Mouse (Mus musculus): ENCODE data around the gene Olfr1245.
"Not testable (repeated sequence)": the region's sequence is repeated elsewhere in the genome, so short reads cannot be mapped to it uniquely, and the experiment has no call there.

Olfr1245 gene

DNA sequence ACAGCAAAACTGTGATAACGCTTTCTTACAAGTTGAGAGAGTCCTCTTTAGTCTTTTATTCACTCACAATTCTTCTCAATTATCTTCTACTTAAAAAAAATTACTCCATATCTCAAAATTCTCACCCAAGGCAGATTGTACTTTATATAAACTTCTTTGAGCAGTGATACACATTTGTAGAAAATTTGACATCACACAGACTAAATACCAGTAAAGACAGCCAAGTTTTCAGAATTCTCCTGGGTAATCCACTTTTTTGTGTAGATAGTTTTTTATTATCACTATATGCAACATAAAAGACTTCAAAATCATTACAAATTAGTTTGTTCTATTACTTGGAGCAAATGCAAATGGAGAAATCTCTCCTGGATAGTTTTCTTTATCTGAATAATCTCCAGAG, at the start of gene Olfr1245:
Gene Olfr1245, minus strand, starts transcription at position 101 of the 400 bp plus-strand sequence.
- no peak for DNase-seq (ENCODE audit: low spot score in 2 of 2)

DNA sequence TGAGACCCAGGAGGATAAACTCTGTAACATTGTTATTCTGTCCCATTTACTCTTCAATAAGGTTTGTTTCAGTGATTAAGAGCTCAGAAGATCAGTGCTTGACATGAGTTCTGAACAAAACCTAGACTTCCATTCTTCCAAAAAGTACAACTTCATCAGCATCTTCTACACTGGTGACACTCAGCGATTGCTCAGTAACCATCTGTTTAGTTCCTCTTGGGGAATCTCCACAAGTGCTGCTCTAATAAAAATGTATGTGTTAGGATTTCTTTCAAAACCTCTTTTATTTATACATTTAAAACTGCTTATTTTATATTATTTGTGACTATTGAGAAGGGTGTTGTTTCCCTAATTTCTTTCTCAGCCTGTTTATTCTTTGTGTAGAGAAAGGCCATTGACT, 39.9 kb upstream of the Olfr1245 start, which contains the start of gene Olfr1248:
Gene Olfr1248, minus strand, starts transcription at position 101 of the 400 bp plus-strand sequence.
- not testable (repeated sequence) for DNase-seq (ENCODE audit: low spot score in 2 of 2)

DNA sequence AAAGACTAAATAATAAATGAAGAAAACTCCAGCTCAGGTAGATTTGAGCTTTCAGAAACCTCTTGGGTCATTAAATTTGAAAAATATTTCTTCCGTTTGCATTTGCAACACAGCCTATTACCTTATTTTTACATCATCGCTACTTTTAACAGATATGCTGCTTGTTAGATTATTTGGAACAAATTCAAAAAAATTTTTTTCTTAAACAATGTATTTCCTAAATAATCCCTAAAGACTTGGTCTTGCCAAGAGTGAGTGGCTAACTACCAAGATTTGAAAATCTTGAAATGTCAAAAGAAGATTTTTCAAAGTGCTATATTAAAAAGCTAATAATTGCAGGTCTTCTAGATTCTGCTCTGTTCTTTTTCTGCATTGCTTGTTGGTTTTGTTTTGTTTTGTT, 35.8 kb upstream of the Olfr1245 start, which contains the start of gene Olfr1247:
Gene Olfr1247, minus strand, starts transcription at position 101 of the 400 bp plus-strand sequence.
- DNase-seq (ENCODE audit: low spot score in 2 of 2): no peak

DNA sequence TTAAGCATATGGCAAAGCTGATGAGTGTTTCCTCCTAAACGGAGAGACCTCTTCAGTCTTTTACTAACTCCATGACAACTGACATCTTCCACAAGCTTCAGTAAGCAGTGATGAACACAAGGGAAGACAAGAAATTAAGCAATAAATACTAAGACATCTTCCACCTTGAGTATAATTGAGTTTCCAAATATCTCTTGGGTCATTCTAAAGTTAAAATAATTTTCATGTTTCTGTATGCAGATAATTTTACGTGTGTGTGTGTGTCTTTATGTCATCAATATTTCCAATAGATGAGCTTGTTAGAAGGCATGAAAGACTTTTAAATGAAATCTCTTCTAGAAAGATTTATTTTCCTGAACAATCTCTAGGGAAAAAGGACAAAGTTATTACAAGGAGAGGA, 14.8 kb upstream of the Olfr1245 start, which contains the start of gene Olfr1246:
Gene Olfr1246, minus strand, starts transcription at position 101 of the 400 bp plus-strand sequence.
- DNase-seq (ENCODE audit: low spot score in 2 of 2): no peak

DNA sequence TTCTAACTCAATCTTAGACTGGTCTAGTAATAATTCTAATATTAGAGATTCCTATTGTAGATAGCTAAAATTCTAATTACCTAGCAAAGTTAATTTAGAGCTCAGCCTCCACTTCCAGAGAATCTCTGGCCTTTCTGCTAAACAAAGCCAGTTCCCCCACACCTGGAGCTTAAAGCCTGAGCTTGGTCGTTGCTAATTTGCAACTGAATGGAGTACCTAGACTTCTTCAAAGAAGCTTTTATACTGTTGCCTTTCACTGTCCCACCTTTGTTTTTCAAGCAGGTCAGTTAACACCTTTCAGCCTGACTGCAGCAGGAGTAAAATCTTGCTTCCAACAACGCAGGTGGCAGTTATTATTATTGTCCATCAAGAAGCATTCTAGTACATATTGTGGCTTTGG, 15.5 kb downstream of the Olfr1245 start:
- not testable (repeated sequence) for DNase-seq (ENCODE audit: low spot score in 2 of 2)

DNA sequence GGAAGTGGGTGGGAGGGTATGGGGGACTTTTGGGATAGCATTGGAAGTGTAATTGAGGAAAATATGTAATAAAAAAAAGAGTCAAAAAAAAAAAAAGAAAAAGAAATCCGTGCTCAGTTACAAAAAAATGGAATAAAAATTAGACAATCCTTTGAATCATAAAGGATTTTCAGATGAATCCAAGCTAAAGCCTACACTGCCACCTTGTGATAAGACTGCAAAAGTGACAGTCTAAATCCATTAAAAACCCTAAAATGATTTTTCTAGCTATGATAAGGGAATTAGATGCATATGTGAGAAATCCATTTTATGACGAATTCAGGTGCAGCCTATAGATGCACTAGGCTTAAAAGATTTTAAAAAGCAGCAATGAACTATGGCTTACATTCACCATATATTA, 33.7 kb downstream of the Olfr1245 start:
- DNase-seq (ENCODE audit: low spot score in 2 of 2): no peak

DNA sequence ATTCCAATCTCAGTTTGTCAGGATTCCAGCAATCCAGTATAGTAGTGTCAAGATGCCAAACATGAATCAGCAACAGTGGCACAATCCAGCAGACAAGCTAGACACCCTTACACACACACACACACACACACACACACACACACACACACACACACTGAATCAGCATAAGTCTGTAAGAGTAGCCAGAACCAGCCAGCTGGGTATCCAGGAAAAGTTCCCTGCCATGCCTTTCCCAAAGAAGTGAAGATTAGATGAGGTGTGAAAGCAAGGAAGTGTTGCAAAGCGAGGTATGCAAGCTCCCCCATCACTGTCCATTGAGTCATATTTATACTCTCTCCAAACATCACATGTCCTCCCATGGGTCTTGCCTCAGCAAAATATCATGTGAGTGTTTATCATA, 38.3 kb downstream of the Olfr1245 start:
- no peak for DNase-seq (ENCODE audit: low spot score in 2 of 2)

DNA sequence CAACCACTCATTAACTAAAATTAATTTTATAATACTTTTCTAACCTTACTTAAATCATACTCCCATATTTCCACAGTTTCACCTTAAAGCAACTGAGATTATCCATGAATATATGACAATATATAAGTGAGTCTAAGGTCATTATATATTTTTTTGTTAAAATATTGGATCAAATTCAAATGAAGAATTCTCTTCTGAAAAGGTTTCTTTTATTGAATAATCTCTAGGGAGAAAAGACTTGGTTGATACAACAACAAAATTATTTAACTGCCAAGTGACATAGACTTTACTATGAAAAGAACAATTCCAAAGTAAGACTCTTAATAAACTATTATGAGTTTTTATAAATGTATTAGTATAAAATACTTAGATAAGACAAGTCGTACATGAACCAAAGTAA, 46.9 kb downstream of the Olfr1245 start, which contains the start of gene Olfr1243:
Gene Olfr1243, minus strand, starts transcription at position 101 of the 400 bp plus-strand sequence.
- DNase-seq (ENCODE audit: low spot score in 2 of 2): no peak

Measured in frontal cortex, postnatal 10 days (tissue).